Mouse (Mus musculus) midbrain, embryonic 16.5 days (tissue): ENCODE measurements around the gene Ror1. TPM values are rescaled to one million over a fixed set of nuclear protein-coding genes. Genes with fewer than 3 reads are reported as not detected.

Experiments used
- ATAC-seq: fragments of 200-750 bp; cut with Nextera tagmentation; 2 replicates; pipeline ENCODE4 v1.8.0; 2017; ENCODE audit warnings: moderate TSS enrichment
- H3K27ac ChIP-seq: fragments of 300-500 bp; sonication (generic); 2 replicates; pipeline ENCODE4 v1.5.1; 2014; ENCODE audit warnings: mild to moderate bottlenecking, low read length, mixed read lengths
- H3K27me3 ChIP-seq: fragments of 300-500 bp; sonication (generic); 2 replicates; pipeline ENCODE4 v1.6.1; 2014; ENCODE audit warnings: low read depth, low read length, mixed read lengths; ENCODE audit not compliant: control insufficient read depth, insufficient read depth
- H3K36me3 ChIP-seq: fragments of 300-500 bp; sonication (generic); 2 replicates; pipeline ENCODE4 v1.6.1; 2014; ENCODE audit warnings: mild to moderate bottlenecking, low read length, moderate library complexity, mixed read lengths; ENCODE audit not compliant: control insufficient read depth, insufficient read depth
- H3K4me1 ChIP-seq: fragments of 300-500 bp; sonication (generic); 2 replicates; pipeline ENCODE4 v1.6.1; 2014; ENCODE audit warnings: mild to moderate bottlenecking, low read length, mixed read lengths; ENCODE audit not compliant: control insufficient read depth, insufficient read depth
- H3K4me2 ChIP-seq: fragments of 300-500 bp; sonication (generic); 2 replicates; pipeline ENCODE4 v1.6.1; 2014; ENCODE audit warnings: mild to moderate bottlenecking, low read length, mixed read lengths
- H3K4me3 ChIP-seq: fragments of 300-500 bp; sonication (generic); 2 replicates; pipeline ENCODE4 v1.5.1; 2014; ENCODE audit warnings: low read depth, mild to moderate bottlenecking, low read length, moderate library complexity, mixed read lengths
- H3K9ac ChIP-seq: fragments of 300-500 bp; sonication (generic); 2 replicates; pipeline ENCODE4 v1.6.1; 2014; ENCODE audit warnings: low read depth, low read length, mixed read lengths
- H3K9me3 ChIP-seq: fragments of 300-500 bp; sonication (generic); replicated peaks from 2 replicates; pipeline ENCODE4 v1.6.1; 2014; ENCODE audit warnings: mild to moderate bottlenecking, low read length, mixed read lengths; ENCODE audit not compliant: control insufficient read depth, poor library complexity, severe bottlenecking
- WGBS: fragments of 180-500 bp; shearing (Covaris S2); extraction: QIAGEN DNeasy Blood & Tissue Kit; methylation state at CpG from one replicate; pipeline ENCODE4 v1.1.7; 2014; 5-methylcytosine and 5-hydroxymethylcytosine counted together
- polyA plus RNA-seq: library from polyadenylated mRNA; unstranded; fragments of >200 nt; fragmentation: Nextera tagmentation; extraction: Ambion mirVana; gene quantifications from 2 replicates; pipeline ENCODE4 v1.2.1, GENCODE M21; 2015

Gene Ror1
- polyA plus RNA-seq, 1 experiment from 2014 or later: 0.84 TPM

DNA sequence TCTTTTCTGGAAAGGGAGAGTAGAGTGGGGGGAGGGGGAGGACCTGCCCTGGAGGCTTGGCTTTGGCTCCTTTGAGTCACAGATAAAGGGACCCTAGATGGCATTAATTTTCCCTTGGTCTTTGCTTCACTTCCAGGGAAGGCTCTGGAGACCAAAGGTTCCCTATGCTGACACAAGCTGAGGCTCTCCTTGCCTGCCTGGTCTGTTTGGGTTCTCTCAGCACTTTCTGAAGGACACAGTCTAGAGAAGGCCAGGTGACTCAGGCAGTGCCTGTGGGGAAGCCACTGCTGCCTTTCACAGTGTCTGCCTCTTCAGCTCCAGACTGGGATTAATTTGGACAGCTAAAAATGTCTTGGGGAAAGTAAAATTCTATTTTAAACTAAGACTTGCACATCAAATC is 28.5 kb downstream of the Ror1 start:
- H3K27me3 ChIP-seq: no peaks in the 10 kb centered on the region
- H3K36me3 ChIP-seq: no peaks in the 10 kb centered on the region
- H3K4me1 ChIP-seq: no peaks in the 10 kb centered on the region
- H3K4me2 ChIP-seq: no peak overlapping the region
- H3K4me3 ChIP-seq: no peak overlapping the region
- H3K9ac ChIP-seq: no peak overlapping the region
- no peaks in the 10 kb centered on the region for H3K9me3 ChIP-seq
- no peak overlapping the region for H3K27ac ChIP-seq
- no peak for ATAC-seq

- Histone ChIP-seq H3K4me3 (no peak overlapping the region), H3K4me2 (no peak overlapping the region), H3K9ac (no peak overlapping the region), H3K27me3 (no peaks in the 10 kb centered on the region), H3K9me3 (no peaks in the 10 kb centered on the region), H3K4me1 (no peaks in the 10 kb centered on the region), H3K27ac (no peak overlapping the region), H3K36me3 (no peaks in the 10 kb centered on the region)
- ATAC-seq: no peak
- WGBS: 93% methylated on average over 1 of the region's 1 CpGs
These were observed 29.3 kb downstream of the Ror1 start for GRCm38 (mm10) chr4:100124935-100125334.

DNA sequence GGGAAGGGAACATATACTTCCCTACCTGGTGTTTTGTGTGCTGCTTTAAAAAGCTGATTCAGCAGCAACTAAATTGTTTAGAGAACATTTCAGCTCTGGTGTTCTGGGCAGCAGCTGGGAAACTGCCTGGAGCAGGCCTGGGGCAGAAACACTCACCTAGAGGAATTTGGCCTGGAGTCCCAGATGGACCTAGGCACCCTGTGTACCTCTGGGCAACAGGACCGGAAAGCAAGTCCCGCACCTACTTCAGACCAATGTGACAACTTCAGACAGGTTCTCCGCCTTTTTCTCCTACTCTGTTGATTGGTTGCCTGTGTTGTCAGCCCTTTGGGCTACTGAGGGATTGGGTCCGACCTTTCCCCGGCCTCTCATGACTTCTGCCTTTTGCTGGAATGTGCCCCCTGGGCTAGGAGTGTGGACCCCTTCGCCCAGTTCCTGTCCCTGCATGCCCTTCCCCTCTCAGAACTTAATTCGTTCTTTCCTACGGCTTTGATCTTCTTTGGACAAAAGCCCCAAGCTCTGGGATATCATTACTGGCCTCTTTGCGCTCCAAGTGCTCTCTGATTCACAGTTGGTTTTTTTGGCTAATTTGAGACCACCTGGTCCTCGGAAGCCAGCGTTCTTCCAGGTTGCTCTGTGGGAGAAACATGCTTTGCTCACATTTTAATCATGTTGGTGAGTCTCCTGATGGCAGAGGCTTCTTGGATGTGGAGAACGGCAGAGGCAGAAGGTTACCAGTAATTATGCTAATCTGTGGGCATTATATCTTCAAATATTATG is 31.1 kb downstream of the Ror1 start:
- Histone ChIP-seq H3K27me3 (no peaks in the 10 kb centered on the region), H3K36me3 (no peaks in the 10 kb centered on the region), H3K9ac (no peak overlapping the region), H3K27ac (no peak overlapping the region), H3K9me3 (no peaks in the 10 kb centered on the region), H3K4me3 (no peak overlapping the region), H3K4me1 (no peaks in the 10 kb centered on the region), H3K4me2 (no peak overlapping the region)
- 33% methylated on average over 12 of the region's 12 CpGs for WGBS
- no peak for ATAC-seq

- no peak for ATAC-seq
- H3K9me3 ChIP-seq: no peaks in the 10 kb centered on the region
- H3K27me3 ChIP-seq: no peaks in the 10 kb centered on the region
- no peaks in the 10 kb centered on the region for H3K4me1 ChIP-seq
- H3K4me2 ChIP-seq: no peak overlapping the region
- no peak overlapping the region for H3K9ac ChIP-seq
- H3K36me3 ChIP-seq: no peaks in the 10 kb centered on the region
- WGBS: 92% methylated on average over 12 of the region's 12 CpGs
- no peak overlapping the region for H3K4me3 ChIP-seq
- no peak overlapping the region for H3K27ac ChIP-seq
These were observed 32.7 kb downstream of the Ror1 start for GRCm38 (mm10) chr4:100128026-100128922.

DNA sequence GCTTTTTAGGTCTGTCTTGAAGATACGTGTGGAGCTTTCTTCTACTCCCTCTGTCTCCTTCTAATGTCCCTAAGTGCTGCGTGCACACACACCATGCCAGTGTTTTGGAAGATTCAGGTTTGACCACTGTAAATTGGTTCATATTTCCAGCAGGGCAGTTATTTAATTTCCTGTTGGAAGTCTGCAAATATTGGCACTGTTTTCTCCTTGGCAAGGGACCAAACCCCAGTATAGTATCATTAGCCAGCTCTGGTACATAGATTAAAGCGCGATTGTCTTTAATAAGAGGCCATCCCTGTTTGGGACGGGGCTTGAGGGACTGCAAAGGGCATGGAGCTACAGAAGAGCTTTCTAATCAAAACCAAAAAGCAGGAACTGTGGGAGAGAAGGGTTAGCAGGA is 33.6 kb downstream of the Ror1 start:
- Histone ChIP-seq H3K4me2 (no peak overlapping the region), H3K9me3 (no peaks in the 10 kb centered on the region), H3K27me3 (no peaks in the 10 kb centered on the region), H3K4me3 (no peak overlapping the region), H3K9ac (no peak overlapping the region), H3K36me3 (no peaks in the 10 kb centered on the region), H3K4me1 (no peaks in the 10 kb centered on the region), H3K27ac (no peak overlapping the region)
- ATAC-seq: no peak
- 75% methylated on average over 5 of the region's 5 CpGs for WGBS

DNA sequence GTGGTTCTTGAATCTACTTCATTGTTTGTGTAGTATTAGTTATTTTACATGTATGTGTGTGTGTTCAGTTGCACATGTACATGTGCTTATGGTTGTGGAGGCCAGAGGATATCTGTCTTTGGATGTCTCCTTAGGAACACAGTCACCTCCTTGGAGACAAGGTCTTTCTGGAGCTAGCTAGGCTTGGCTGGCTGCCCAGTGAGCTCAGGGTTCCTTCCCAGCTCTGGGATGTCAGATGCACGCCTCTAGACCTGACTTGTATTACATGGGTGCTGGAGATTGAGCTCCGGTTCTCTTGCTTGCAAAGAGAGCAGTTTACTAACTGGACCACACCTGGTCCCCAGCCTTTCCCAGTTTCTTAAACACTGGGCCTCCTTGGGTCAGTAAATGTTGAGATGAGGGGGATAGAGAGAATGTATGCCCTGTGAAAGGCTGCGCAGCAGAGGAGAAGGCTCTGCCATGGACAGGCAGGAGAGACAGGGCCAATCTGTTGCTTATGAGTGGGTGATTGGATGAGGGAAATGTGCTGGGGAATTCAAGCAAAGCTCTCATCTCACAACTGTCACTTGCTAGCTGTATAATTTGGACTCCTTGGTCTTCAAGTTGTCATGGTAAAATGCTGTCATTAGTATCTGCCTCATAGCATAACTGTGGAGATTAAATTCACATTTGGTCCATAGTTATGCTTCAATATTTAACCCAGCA is 35.3 kb downstream of the Ror1 start:
- Histone ChIP-seq H3K4me1 (no peaks in the 10 kb centered on the region), H3K4me3 (no peak overlapping the region), H3K36me3 (no peaks in the 10 kb centered on the region), H3K9ac (no peak overlapping the region), H3K9me3 (no peaks in the 10 kb centered on the region), H3K27ac (no peak overlapping the region), H3K4me2 (no peak overlapping the region), H3K27me3 (no peaks in the 10 kb centered on the region)
- WGBS: 78% methylated on average over 3 of the region's 3 CpGs
- no peak for ATAC-seq

DNA sequence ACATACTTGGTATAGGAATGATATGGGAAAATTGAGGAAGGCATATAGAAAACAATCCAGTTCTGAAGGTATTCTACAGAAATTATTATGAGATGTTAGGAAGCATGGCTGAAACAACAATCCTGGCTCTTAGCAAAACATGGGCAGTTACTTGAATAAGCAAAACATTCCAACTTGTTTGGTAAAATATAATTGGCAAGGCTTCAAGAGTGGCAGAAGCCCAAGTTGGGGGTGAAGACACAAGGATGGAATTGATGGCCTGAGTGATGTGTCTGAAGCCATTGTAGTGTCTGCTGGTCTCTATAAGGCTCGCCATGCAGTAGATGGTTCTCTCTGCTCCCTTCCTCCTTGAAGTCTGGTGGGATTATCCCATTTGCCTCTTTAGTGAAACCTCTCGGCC is 35.9 kb downstream of the Ror1 start:
- H3K9ac ChIP-seq: no peak overlapping the region
- no peaks in the 10 kb centered on the region for H3K9me3 ChIP-seq
- H3K4me2 ChIP-seq: no peak overlapping the region
- no peaks in the 10 kb centered on the region for H3K4me1 ChIP-seq
- no peaks in the 10 kb centered on the region for H3K27me3 ChIP-seq
- no peak for ATAC-seq
- H3K36me3 ChIP-seq: no peaks in the 10 kb centered on the region
- no peak overlapping the region for H3K27ac ChIP-seq
- WGBS: 92% methylated on average over 2 of the region's 2 CpGs
- H3K4me3 ChIP-seq: no peak overlapping the region

GRCm38 (mm10) chr4:100132261-100132660 is 36.7 kb downstream of the Ror1 start:
- no peaks in the 10 kb centered on the region for H3K4me1 ChIP-seq
- H3K4me3 ChIP-seq: no peak overlapping the region
- no peak overlapping the region for H3K27ac ChIP-seq
- no peak for ATAC-seq
- H3K4me2 ChIP-seq: no peak overlapping the region
- H3K27me3 ChIP-seq: no peaks in the 10 kb centered on the region
- no peaks in the 10 kb centered on the region for H3K36me3 ChIP-seq
- WGBS: 85% methylated on average over 3 of the region's 3 CpGs
- H3K9me3 ChIP-seq: no peaks in the 10 kb centered on the region
- no peak overlapping the region for H3K9ac ChIP-seq

DNA sequence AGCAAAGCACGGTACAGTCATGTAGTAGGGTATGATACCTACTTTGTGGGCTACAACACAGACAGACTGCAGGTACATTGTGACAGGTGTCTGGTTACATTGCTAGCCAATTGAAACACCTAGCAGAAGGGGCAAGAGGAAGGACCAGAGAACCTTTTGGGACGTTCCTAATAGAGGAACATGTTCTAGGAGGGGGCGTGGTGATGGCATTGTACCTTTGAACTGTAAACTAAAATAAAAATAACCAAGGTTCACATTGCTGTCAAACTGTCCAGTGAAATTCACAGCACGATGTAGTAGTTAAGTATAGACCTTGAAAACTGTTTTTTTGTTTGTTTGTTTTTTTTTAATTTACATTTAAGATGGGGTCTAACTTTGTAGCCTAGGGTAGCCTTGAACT is 40.5 kb downstream of the Ror1 start:
- ATAC-seq: no peak

More for the DNA sequence above, 40.5 kb downstream of the Ror1 start:
- no peak overlapping the region for H3K9ac ChIP-seq
- no peak overlapping the region for H3K4me3 ChIP-seq
- 86% methylated on average over 4 of the region's 4 CpGs for WGBS
- H3K9me3 ChIP-seq: no peaks in the 10 kb centered on the region
- no peaks in the 10 kb centered on the region for H3K4me1 ChIP-seq
- H3K4me2 ChIP-seq: no peak overlapping the region
- no peak overlapping the region for H3K27ac ChIP-seq
- no peaks in the 10 kb centered on the region for H3K36me3 ChIP-seq
- H3K27me3 ChIP-seq: no peaks in the 10 kb centered on the region
